Mouse (Mus musculus): ENCODE measurements around the gene Chchd5. TPM values are rescaled to one million over a fixed set of nuclear protein-coding genes. Genes with fewer than 3 reads are reported as not detected.

Gene Chchd5
- polyA plus RNA-seq, 1 experiment from 2014 or later = 30.9 TPM

- H3K9ac ChIP-seq (ENCODE audit: low read length) = no peak overlapping the region
- ATAC-seq (ENCODE audit: insufficient number of reproducible peaks, low FRiP score, low TSS enrichment, low read depth) (no peak), DNase-seq (ENCODE audit: low spot score) (no peak)
- H3K4me3 ChIP-seq (ENCODE audit: low read depth, low read length) = no peak overlapping the region
- H3K4me1 ChIP-seq (ENCODE audit: control insufficient read depth, insufficient read depth, low read length) = no peaks in the 10 kb centered on the region
- peaks cover 17% of the 10 kb centered on the region for H3K36me3 ChIP-seq (ENCODE audit: control insufficient read depth, insufficient read depth, low read length)
- WGBS = 94% methylated on average over 7 of the region's 7 CpGs
- no peaks in the 10 kb centered on the region for H3K9me3 ChIP-seq (ENCODE audit: control insufficient read depth, low read length)
- H3K4me2 ChIP-seq (ENCODE audit: low read depth, severe bottlenecking) = no peak overlapping the region
- H3K27ac ChIP-seq (replicated peaks; ENCODE audit: low read depth, low read length) = no peak overlapping the region
- no peaks in the 10 kb centered on the region for H3K27me3 ChIP-seq (ENCODE audit: control insufficient read depth, insufficient read depth, low read length)
Observed at GRCm38 (mm10) chr2:129132231-129132630, 2.7 kb downstream of the Chchd5 start.

GRCm38 (mm10) chr2:129133006-129133805 is 3.7 kb downstream of the Chchd5 start:
- ATAC-seq (ENCODE audit: insufficient number of reproducible peaks, low FRiP score, low TSS enrichment, low read depth) (no peak), DNase-seq (ENCODE audit: low spot score) (no peak)
- Histone ChIP-seq H3K4me1 (ENCODE audit: control insufficient read depth, insufficient read depth, low read length) (no peaks in the 10 kb centered on the region), H3K4me3 (ENCODE audit: low read depth, low read length) (no peak overlapping the region), H3K4me2 (ENCODE audit: low read depth, severe bottlenecking) (no peak overlapping the region), H3K9me3 (ENCODE audit: control insufficient read depth, low read length) (no peaks in the 10 kb centered on the region), H3K27me3 (ENCODE audit: control insufficient read depth, insufficient read depth, low read length) (no peaks in the 10 kb centered on the region), H3K36me3 (ENCODE audit: control insufficient read depth, insufficient read depth, low read length) (peaks cover 17% of the 10 kb centered on the region), H3K9ac (ENCODE audit: low read length) (no peak overlapping the region), H3K27ac (replicated peaks; ENCODE audit: low read depth, low read length) (no peak overlapping the region)
- 96% methylated on average over 14 of the region's 14 CpGs for WGBS

DNA sequence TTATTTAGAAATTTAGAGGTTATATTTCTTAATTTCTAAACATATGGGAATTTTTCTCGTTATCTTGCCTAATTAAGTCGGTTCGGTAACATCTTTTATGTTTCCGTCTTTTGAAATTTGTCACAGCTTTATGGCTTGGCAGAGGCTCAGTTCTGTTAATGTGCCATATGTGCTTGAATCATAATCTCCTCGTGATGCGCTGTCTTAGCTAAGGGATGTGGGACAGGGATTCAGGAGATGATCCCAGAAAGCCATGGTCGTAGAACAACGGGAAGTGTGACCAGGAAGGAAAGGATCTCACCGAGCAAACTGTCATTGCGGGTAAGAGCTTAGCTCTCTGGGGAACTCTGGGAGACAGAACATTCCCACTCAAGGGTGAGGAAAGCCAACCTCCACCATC is 10.4 kb downstream of the Chchd5 start:
- H3K9me3 ChIP-seq (ENCODE audit: control insufficient read depth, low read length) = no peaks in the 10 kb centered on the region
- no peak overlapping the region for H3K9ac ChIP-seq (ENCODE audit: low read length)
- DNase-seq (ENCODE audit: low spot score) = no peak
- H3K36me3 ChIP-seq (ENCODE audit: control insufficient read depth, insufficient read depth, low read length) = no peaks in the 10 kb centered on the region
- no peak overlapping the region for H3K4me3 ChIP-seq (ENCODE audit: low read depth, low read length)
- no peak overlapping the region for H3K27ac ChIP-seq (replicated peaks; ENCODE audit: low read depth, low read length)
- no peak overlapping the region for H3K4me2 ChIP-seq (ENCODE audit: low read depth, severe bottlenecking)
- WGBS = 90% methylated on average over 10 of the region's 10 CpGs
- ATAC-seq (ENCODE audit: insufficient number of reproducible peaks, low FRiP score, low TSS enrichment, low read depth) = no peak
- no peaks in the 10 kb centered on the region for H3K27me3 ChIP-seq (ENCODE audit: control insufficient read depth, insufficient read depth, low read length)
- H3K4me1 ChIP-seq (ENCODE audit: control insufficient read depth, insufficient read depth, low read length) = no peaks in the 10 kb centered on the region

DNA sequence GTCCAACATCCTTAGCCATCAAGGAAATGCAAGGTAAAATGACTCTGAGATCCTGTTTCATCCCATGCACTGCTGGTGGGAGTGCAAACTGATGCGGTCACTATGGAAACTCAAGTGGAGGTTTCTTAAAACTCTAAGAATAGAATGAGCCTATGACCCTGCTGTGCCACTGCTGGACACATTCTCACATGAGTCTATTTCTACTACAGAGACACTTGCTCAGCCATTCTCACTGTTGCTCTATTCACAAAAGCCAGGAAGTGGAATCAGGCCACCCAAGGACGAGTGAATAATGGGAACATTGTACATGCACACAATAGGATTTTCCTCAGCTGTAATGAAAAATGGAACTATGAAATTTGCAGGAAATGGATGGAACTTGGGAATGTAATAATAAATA is 19.3 kb downstream of the Chchd5 start:
- Histone ChIP-seq H3K27ac (replicated peaks; ENCODE audit: low read depth, low read length) (no peak overlapping the region), H3K9ac (ENCODE audit: low read length) (no peak overlapping the region), H3K4me3 (ENCODE audit: low read depth, low read length) (no peak overlapping the region), H3K4me1 (ENCODE audit: control insufficient read depth, insufficient read depth, low read length) (no peaks in the 10 kb centered on the region), H3K36me3 (ENCODE audit: control insufficient read depth, insufficient read depth, low read length) (no peaks in the 10 kb centered on the region), H3K27me3 (ENCODE audit: control insufficient read depth, insufficient read depth, low read length) (no peaks in the 10 kb centered on the region), H3K4me2 (ENCODE audit: low read depth, severe bottlenecking) (no peak overlapping the region), H3K9me3 (ENCODE audit: control insufficient read depth, low read length) (no peaks in the 10 kb centered on the region)
- 73% methylated on average over 2 of the region's 2 CpGs for WGBS
- ATAC-seq (ENCODE audit: insufficient number of reproducible peaks, low FRiP score, low TSS enrichment, low read depth) = no peak
- no peak for DNase-seq (ENCODE audit: low spot score)

DNA sequence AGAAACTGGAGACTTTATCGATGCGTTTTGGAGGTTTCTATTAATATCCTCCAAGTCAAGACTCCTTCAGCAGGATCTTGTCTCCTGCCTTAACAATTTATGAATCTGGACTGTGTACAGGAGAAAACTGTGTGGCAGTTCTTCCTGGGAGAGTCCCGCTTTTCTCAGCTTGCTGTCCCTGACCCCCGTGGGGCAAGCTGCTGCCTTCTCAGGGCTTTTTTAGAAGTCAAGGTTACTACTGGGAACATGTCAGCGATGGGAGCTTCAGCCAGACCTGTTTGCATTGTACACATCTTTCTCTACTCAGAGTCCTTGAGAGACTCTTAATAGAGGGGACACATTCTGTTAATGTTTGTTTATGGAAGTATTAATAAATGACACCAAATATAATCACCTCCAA is 20.9 kb downstream of the Chchd5 start:
- Histone ChIP-seq H3K4me3 (ENCODE audit: low read depth, low read length) (no peak overlapping the region), H3K27ac (replicated peaks; ENCODE audit: low read depth, low read length) (no peak overlapping the region), H3K36me3 (ENCODE audit: control insufficient read depth, insufficient read depth, low read length) (no peaks in the 10 kb centered on the region), H3K4me2 (ENCODE audit: low read depth, severe bottlenecking) (no peak overlapping the region), H3K27me3 (ENCODE audit: control insufficient read depth, insufficient read depth, low read length) (no peaks in the 10 kb centered on the region), H3K4me1 (ENCODE audit: control insufficient read depth, insufficient read depth, low read length) (no peaks in the 10 kb centered on the region), H3K9me3 (ENCODE audit: control insufficient read depth, low read length) (no peaks in the 10 kb centered on the region), H3K9ac (ENCODE audit: low read length) (no peak overlapping the region)
- DNase-seq (ENCODE audit: low spot score) (no peak), ATAC-seq (ENCODE audit: insufficient number of reproducible peaks, low FRiP score, low TSS enrichment, low read depth) (no peak)
- WGBS = 85% methylated on average over 5 of the region's 5 CpGs

- H3K4me3 ChIP-seq (ENCODE audit: low read depth, low read length) = no peak overlapping the region
- ATAC-seq (ENCODE audit: insufficient number of reproducible peaks, low FRiP score, low TSS enrichment, low read depth) (no peak), DNase-seq (ENCODE audit: low spot score) (no peak)
- no peaks in the 10 kb centered on the region for H3K36me3 ChIP-seq (ENCODE audit: control insufficient read depth, insufficient read depth, low read length)
- 92% methylated on average over 9 of the region's 9 CpGs for WGBS
- no peak overlapping the region for H3K9ac ChIP-seq (ENCODE audit: low read length)
- no peak overlapping the region for H3K27ac ChIP-seq (replicated peaks; ENCODE audit: low read depth, low read length)
- H3K27me3 ChIP-seq (ENCODE audit: control insufficient read depth, insufficient read depth, low read length) = no peaks in the 10 kb centered on the region
- no peak overlapping the region for H3K4me2 ChIP-seq (ENCODE audit: low read depth, severe bottlenecking)
- H3K9me3 ChIP-seq (ENCODE audit: control insufficient read depth, low read length) = no peaks in the 10 kb centered on the region
- no peaks in the 10 kb centered on the region for H3K4me1 ChIP-seq (ENCODE audit: control insufficient read depth, insufficient read depth, low read length)
Observed at GRCm38 (mm10) chr2:129151111-129151510, 21.6 kb downstream of the Chchd5 start.

GRCm38 (mm10) chr2:129152751-129153150 is 23.3 kb downstream of the Chchd5 start:
- H3K9ac ChIP-seq (ENCODE audit: low read length) = no peak overlapping the region
- H3K27ac ChIP-seq (replicated peaks; ENCODE audit: low read depth, low read length) = no peak overlapping the region
- no peak for DNase-seq (ENCODE audit: low spot score)
- H3K4me1 ChIP-seq (ENCODE audit: control insufficient read depth, insufficient read depth, low read length) = no peaks in the 10 kb centered on the region
- no peaks in the 10 kb centered on the region for H3K27me3 ChIP-seq (ENCODE audit: control insufficient read depth, insufficient read depth, low read length)
- H3K9me3 ChIP-seq (ENCODE audit: control insufficient read depth, low read length) = no peaks in the 10 kb centered on the region
- no peak for ATAC-seq (ENCODE audit: insufficient number of reproducible peaks, low FRiP score, low TSS enrichment, low read depth)
- WGBS = 83% methylated on average over 1 of the region's 1 CpGs
- no peaks in the 10 kb centered on the region for H3K36me3 ChIP-seq (ENCODE audit: control insufficient read depth, insufficient read depth, low read length)
- no peak overlapping the region for H3K4me3 ChIP-seq (ENCODE audit: low read depth, low read length)
- no peak overlapping the region for H3K4me2 ChIP-seq (ENCODE audit: low read depth, severe bottlenecking)

DNA sequence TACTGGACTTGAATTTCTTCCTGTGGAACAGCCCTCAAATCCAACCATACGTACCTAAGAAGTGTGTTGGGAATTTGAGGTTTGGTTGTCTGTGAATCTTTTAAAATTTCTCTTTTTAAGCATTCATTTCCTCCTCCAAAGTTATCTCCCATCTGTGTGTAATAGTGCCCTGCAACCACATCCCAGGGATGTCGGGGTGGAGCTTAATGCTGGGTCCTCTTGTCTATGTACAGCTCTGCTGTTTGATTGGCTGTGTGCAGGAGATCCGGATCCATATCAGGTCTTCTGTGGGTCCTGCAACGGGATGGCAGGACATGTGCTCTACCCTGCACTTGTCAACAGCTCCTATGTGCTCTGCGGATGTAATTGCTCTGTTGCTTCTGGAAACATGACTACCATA is 35.3 kb downstream of the Chchd5 start:
- Histone ChIP-seq H3K27me3 (ENCODE audit: control insufficient read depth, insufficient read depth, low read length) (no peaks in the 10 kb centered on the region), H3K9me3 (ENCODE audit: control insufficient read depth, low read length) (no peaks in the 10 kb centered on the region), H3K27ac (replicated peaks; ENCODE audit: low read depth, low read length) (no peak overlapping the region), H3K4me3 (ENCODE audit: low read depth, low read length) (no peak overlapping the region), H3K4me1 (ENCODE audit: control insufficient read depth, insufficient read depth, low read length) (no peaks in the 10 kb centered on the region), H3K36me3 (ENCODE audit: control insufficient read depth, insufficient read depth, low read length) (no peaks in the 10 kb centered on the region), H3K9ac (ENCODE audit: low read length) (no peak overlapping the region), H3K4me2 (ENCODE audit: low read depth, severe bottlenecking) (no peak overlapping the region)
- 76% methylated on average over 5 of the region's 5 CpGs for WGBS
- no peak for DNase-seq (ENCODE audit: low spot score)
- ATAC-seq (ENCODE audit: insufficient number of reproducible peaks, low FRiP score, low TSS enrichment, low read depth) = no peak
